Mouse (Mus musculus) lung, postnatal 0 days (tissue): ENCODE measurements around the gene Pom121l2. TPM values are rescaled to one million over a fixed set of nuclear protein-coding genes. Genes with fewer than 3 reads are reported as not detected.

ENCODE experiments used
- ATAC-seq: fragments of 200-750 bp; cut with Nextera tagmentation; 2 replicates; pipeline ENCODE4 v1.8.0; 2017; ENCODE audit warnings: moderate library complexity
- DNase-seq: peaks from one replicate; pipeline ENCODE4 v3.0.0-alpha.2; 2016; ENCODE audit warnings: low spot score
- H3K27ac ChIP-seq: fragments of 300-500 bp; sonication (generic); 2 replicates; pipeline ENCODE4 v1.5.1; 2014; ENCODE audit warnings: antibody characterized with exemption, mild to moderate bottlenecking, low read length, mixed read lengths
- H3K27me3 ChIP-seq: fragments of 300-500 bp; sonication (generic); replicated peaks from 2 replicates; pipeline ENCODE4 v1.6.1; 2014; ENCODE audit warnings: low read length, mixed read lengths; ENCODE audit not compliant: insufficient read depth
- H3K36me3 ChIP-seq: fragments of 300-500 bp; sonication (generic); 2 replicates; pipeline ENCODE4 v1.6.1; 2014; ENCODE audit warnings: low read length, mixed read lengths; ENCODE audit not compliant: insufficient read depth
- H3K4me1 ChIP-seq: fragments of 300-500 bp; sonication (generic); 2 replicates; pipeline ENCODE4 v1.6.1; 2014; ENCODE audit warnings: antibody characterized with exemption, low read depth, low read length, mixed read lengths; ENCODE audit not compliant: insufficient read depth
- H3K4me2 ChIP-seq: fragments of 300-500 bp; sonication (generic); replicated peaks from 2 replicates; pipeline ENCODE4 v1.6.1; 2014; ENCODE audit warnings: low read depth, mild to moderate bottlenecking, low read length, moderate library complexity, mixed read lengths
- H3K4me3 ChIP-seq: fragments of 300-500 bp; sonication (generic); 2 replicates; pipeline ENCODE4 v1.5.1; 2014; ENCODE audit warnings: low read depth, low read length
- H3K9ac ChIP-seq: fragments of 300-500 bp; sonication (generic); replicated peaks from 2 replicates; pipeline ENCODE4 v1.6.1; 2014; ENCODE audit warnings: low read depth, mild to moderate bottlenecking
- H3K9me3 ChIP-seq: fragments of 300-500 bp; sonication (generic); 2 replicates; pipeline ENCODE4 v1.6.1; 2016; ENCODE audit warnings: low read length, mixed read lengths
- CTCF ChIP-seq: IDR thresholded peaks from 2 replicates; pipeline ENCODE4 v1.5.1; 2016; ENCODE audit warnings: antibody characterized with exemption, mild to moderate bottlenecking
- EP300 ChIP-seq: IDR thresholded peaks from 2 replicates; pipeline ENCODE4 v1.6.1; 2016; ENCODE audit warnings: antibody characterized with exemption, mild to moderate bottlenecking, control low read depth
- WGBS: fragments of 180-500 bp; shearing (Covaris S2); extraction: QIAGEN DNeasy Blood & Tissue Kit; methylation state at CpG from one replicate; pipeline ENCODE4 v1.1.7; 2014; 5-methylcytosine and 5-hydroxymethylcytosine counted together
- polyA plus RNA-seq: library from polyadenylated mRNA; unstranded; fragments of >200 nt; fragmentation: Nextera tagmentation; extraction: Ambion mirVana; gene quantifications from 2 replicates; pipeline ENCODE4 v1.2.1, GENCODE M21; 2015

The Pom121l2 gene
- polyA plus RNA-seq, 1 experiment from 2014 or later, result not detected

DNA sequence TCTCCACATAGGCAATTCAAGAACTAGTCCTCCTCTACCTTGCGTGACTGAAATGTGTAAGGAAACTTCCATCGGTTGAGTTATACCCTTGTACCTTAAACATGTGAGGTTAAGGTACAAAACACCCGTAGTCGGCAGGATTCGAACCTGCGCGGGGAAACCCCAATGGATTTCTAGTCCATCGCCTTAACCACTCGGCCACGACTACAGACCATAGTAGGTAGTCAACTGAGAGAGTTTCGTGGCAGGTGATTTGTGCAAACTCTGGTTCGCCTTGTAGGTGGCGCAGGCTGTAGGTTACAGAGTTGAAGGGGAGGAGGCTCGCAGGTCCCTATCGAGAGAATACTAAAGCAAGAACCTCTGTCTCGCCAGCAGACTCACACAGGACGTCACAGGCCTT is 44.0 kb upstream of the Pom121l2 start:
- whole genome bisulfite sequencing, result 10% methylated on average over 17 of the region's 17 CpGs
- Histone ChIP-seq H3K27me3 (no peaks in the 10 kb centered on the region), H3K9me3 (no peaks in the 10 kb centered on the region), H3K4me3 (no peak overlapping the region), H3K27ac (no peak overlapping the region), H3K9ac (no peak overlapping the region), H3K36me3 (no peaks in the 10 kb centered on the region), H3K4me2 (no peak overlapping the region), H3K4me1 (no peaks in the 10 kb centered on the region)
- TF ChIP-seq EP300 (no peak), CTCF (no peak)
- ATAC-seq (no peak), DNase-seq (no peak)

DNA sequence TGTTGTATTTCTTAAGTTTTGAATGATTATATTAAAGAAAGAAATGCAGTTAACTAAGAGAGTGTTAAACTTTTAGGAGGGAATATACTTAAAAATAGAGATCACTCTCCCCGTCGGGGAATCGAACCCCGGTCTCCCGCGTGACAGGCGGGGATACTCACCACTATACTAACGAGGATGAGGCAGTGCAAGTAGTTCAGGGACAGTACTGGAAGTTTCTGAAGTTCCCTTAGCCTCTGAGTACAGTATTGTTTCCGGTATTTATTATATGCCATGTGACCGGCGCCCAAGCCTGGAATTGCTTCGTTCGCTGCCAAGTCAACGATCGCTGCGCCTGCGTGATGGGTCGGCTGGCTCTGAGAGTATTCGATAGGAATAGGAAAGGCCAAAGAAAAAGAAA is 40.8 kb upstream of the Pom121l2 start:
- Histone ChIP-seq H3K27me3 (no peaks in the 10 kb centered on the region), H3K36me3 (no peaks in the 10 kb centered on the region), H3K9ac (no peak overlapping the region), H3K4me3 (peak overlapping the region; percentile 54), H3K4me2 (peak overlapping the region; percentile 57), H3K4me1 (no peaks in the 10 kb centered on the region), H3K27ac (no peak overlapping the region), H3K9me3 (no peaks in the 10 kb centered on the region)
- DNase-seq (peak; percentile 94), ATAC-seq (peak; percentile 80)
- WGBS, result under 1% methylated on average over 19 of the region's 19 CpGs
- TF ChIP-seq EP300 (no peak), CTCF (no peak)

DNA sequence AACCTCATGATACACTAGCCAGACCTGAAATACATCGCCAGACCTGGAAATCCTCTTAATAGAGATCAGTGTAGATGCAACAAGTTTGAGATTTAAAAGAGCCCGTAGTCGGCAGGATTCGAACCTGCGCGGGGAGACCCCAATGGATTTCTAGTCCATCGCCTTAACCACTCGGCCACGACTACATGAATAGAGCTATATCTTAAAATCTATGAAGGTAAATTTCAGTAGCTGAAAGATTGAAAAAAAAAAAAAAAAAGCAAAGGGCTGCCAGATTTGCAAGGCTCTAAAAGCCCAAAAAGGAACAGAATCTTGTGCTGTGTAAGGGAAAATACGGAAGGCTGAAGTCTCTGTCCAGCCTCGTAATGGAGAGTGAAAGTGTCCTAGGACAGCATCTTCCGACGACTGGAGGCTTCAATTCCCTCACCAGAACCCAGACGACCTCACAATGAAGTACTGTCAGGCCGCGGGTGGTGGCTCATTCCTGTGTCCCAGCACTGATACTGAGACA is 40.1 kb upstream of the Pom121l2 start:
- Histone ChIP-seq H3K9ac (no peak overlapping the region), H3K9me3 (no peaks in the 10 kb centered on the region), H3K36me3 (no peaks in the 10 kb centered on the region), H3K4me2 (peak overlapping the region; percentile 57), H3K4me1 (no peaks in the 10 kb centered on the region; the same call in 1 of the 2 replicates), H3K4me3 (peak overlapping the region; percentile 54), H3K27me3 (no peaks in the 10 kb centered on the region), H3K27ac (no peak overlapping the region)
- under 1% methylated on average over 16 of the region's 16 CpGs for WGBS
- TF ChIP-seq CTCF (no peak), EP300 (no peak)
- ATAC-seq, result peak; percentile 54
- peak; percentile 71 for DNase-seq

DNA sequence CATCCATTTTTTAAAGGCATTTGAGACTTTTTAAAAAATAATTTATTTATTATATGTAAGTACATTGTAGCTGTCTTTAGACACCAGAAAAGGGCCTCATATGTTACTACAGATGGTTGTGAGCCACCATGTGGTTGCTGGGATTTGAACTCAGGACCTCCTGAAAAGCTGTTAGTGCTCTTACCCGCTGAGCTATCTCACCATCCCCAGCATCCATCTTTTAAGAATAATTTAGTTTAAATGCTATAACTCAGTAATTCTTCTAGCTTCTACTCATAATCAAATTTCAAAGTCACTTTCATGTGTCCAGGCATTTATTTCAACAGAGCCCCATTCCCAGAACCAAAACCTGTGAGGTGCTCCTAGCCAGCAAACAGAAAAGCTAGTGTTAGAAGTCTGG is 37.4 kb upstream of the Pom121l2 start:
- no peaks in the 10 kb centered on the region for H3K9me3 ChIP-seq
- no peak overlapping the region for H3K27ac ChIP-seq
- H3K27me3 ChIP-seq, result no peaks in the 10 kb centered on the region
- no peak for ATAC-seq
- H3K4me2 ChIP-seq, result no peak overlapping the region
- WGBS, result 86% methylated on average over 1 of the region's 1 CpGs
- DNase-seq, result no peak
- no peak overlapping the region for H3K4me3 ChIP-seq
- no peaks in the 10 kb centered on the region for H3K36me3 ChIP-seq
- no peak for TF ChIP-seq EP300
- TF ChIP-seq CTCF, result no peak
- no peak overlapping the region for H3K9ac ChIP-seq
- H3K4me1 ChIP-seq, result no peaks in the 10 kb centered on the region; the same call in 1 of the 2 replicates

DNA sequence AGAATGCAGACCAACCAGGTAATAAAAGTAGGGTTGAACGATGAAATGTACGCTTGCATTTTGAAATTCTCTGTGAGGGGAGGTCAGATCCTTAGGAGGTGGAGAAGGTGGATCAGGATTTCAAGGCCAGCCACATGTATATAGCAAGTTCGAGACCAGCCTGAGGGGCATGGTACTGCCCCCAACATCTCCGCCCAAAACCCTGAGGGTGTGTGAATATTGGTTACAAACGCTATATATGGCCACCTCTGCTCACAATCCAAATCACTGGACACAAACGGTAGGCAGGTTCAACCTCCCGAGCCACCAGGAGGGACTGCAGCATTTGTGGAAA is 36.4 kb upstream of the Pom121l2 start:
- no peak overlapping the region for H3K27ac ChIP-seq
- 1% methylated on average over 7 of the region's 7 CpGs for WGBS
- no peak overlapping the region for H3K9ac ChIP-seq
- ATAC-seq, result peak; percentile 22; the same call in 1 of the 2 replicates
- H3K27me3 ChIP-seq, result no peaks in the 10 kb centered on the region
- peak overlapping the region; percentile 81 for H3K4me2 ChIP-seq
- H3K4me1 ChIP-seq, result no peaks in the 10 kb centered on the region; the same call in 1 of the 2 replicates
- TF ChIP-seq EP300, result no peak
- TF ChIP-seq CTCF, result peak; percentile 30
- DNase-seq, result no peak
- H3K36me3 ChIP-seq, result 0 out of 2 replicates have a peak, but pooled peaks cover under 1% of the 10 kb centered on the region
- H3K9me3 ChIP-seq, result no peaks in the 10 kb centered on the region
- peak overlapping the region; percentile 61 for H3K4me3 ChIP-seq

DNA sequence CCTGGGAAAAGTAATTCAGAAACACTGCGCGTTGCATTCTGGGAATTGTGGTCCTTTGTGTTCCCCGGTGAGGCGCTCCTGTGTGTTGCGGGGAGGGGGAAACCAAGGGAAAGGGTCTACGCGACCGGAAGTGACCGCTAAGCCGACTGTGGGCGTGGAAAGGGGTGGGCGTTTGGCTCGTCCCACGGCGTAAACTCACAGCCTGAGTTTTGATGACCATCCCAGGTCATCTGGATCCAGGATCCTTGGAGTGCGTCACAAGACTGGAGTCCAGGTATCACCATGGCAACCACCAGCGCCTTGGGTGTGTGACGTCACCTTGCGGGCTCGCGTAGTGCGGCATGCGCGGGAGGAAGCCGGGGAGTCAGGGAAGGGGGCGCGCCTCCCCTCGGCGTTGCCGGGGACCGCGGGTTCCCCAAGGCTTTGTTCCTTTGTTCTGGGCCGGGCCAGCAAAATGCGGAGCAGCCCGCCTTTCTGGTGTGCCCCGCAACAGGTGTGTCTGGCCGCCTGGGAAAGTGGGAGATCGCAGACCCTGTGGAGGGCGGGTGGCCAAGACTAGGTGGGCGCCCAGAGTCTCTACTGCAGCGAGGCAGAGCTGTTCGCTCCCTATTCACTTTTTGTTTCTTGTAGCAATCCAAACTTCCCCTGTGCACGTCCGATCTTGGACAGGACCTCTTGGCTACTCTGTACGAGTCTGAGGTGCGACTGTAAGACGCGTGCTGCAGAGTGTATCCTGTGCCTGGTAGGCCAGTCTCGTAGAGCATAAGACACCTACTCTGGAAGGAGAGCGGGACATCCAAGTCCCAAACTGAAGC is 35.9 kb upstream of the Pom121l2 start, which contains the start of gene Zfp184:
Zfp184 (plus strand) TSS at position 169 of the 815 bp plus-strand sequence.
- ATAC-seq (peak; percentile 90), DNase-seq (peak; percentile 97)
- Histone ChIP-seq H3K9me3 (no peaks in the 10 kb centered on the region), H3K9ac (peak within 1 kb of the TSS; percentile 43), H3K27me3 (no peaks in the 10 kb centered on the region), H3K27ac (peak within 1 kb of the TSS; percentile 28), H3K4me2 (peak within 1 kb of the TSS; percentile 81), H3K4me3 (peak within 1 kb of the TSS; percentile 61), H3K4me1 (no peaks in the 10 kb centered on the region; the same call in 1 of the 2 replicates), H3K36me3 (0 out of 2 replicates have a peak, but pooled peaks cover 4% of the 10 kb centered on the region)
- 3% methylated on average over 50 of the region's 50 CpGs for WGBS
- TF ChIP-seq CTCF (peak; percentile 42), EP300 (no peak)
